Mouse (Mus musculus) lung, embryonic 14.5 days (tissue): Measurements from ENCODE around the gene Rbm6. TPM values are rescaled to one million over a fixed set of nuclear protein-coding genes. Genes with fewer than 3 reads are reported as not detected.

Experiments used
- ATAC-seq: fragments of 200-750 bp; cut with Nextera tagmentation; 2 replicates; pipeline ENCODE4 v1.8.0; 2017; ENCODE audit warnings: mild to moderate bottlenecking, moderate TSS enrichment, moderate library complexity; ENCODE audit not compliant: insufficient read depth
- DNase-seq: peaks from one replicate; pipeline ENCODE4 v3.0.0-alpha.2; 2015
- H3K27ac ChIP-seq: fragments of 300-500 bp; sonication (generic); 2 replicates; pipeline ENCODE4 v1.5.1; 2014; ENCODE audit warnings: low read depth, mild to moderate bottlenecking, moderate library complexity
- H3K27me3 ChIP-seq: fragments of 300-500 bp; sonication (generic); 2 replicates; pipeline ENCODE4 v1.6.1; 2014; ENCODE audit warnings: low read length, control low read depth; ENCODE audit not compliant: insufficient read depth
- H3K36me3 ChIP-seq: fragments of 300-500 bp; sonication (generic); 2 replicates; pipeline ENCODE4 v1.6.1; 2014; ENCODE audit warnings: control low read depth; ENCODE audit not compliant: insufficient read depth
- H3K4me1 ChIP-seq: fragments of 300-500 bp; sonication (generic); 2 replicates; pipeline ENCODE4 v1.6.1; 2014; ENCODE audit warnings: antibody characterized with exemption, control low read depth; ENCODE audit not compliant: insufficient read depth
- H3K4me2 ChIP-seq: fragments of 300-500 bp; sonication (generic); 2 replicates; pipeline ENCODE4 v1.6.1; 2014; ENCODE audit warnings: mild to moderate bottlenecking
- H3K4me3 ChIP-seq: fragments of 300-500 bp; sonication (generic); 2 replicates; pipeline ENCODE4 v1.5.1; 2014; ENCODE audit warnings: low read depth, low read length
- H3K9ac ChIP-seq: fragments of 300-500 bp; sonication (generic); 2 replicates; pipeline ENCODE4 v1.6.1; 2014
- H3K9me3 ChIP-seq: fragments of 300-500 bp; sonication (generic); 2 replicates; pipeline ENCODE4 v1.6.1; 2016; ENCODE audit warnings: low read depth, low read length, control low read depth
- CTCF ChIP-seq: IDR thresholded peaks from 2 replicates; pipeline ENCODE4 v1.5.1; 2016; ENCODE audit warnings: antibody characterized with exemption, low read depth
- WGBS: fragments of 180-500 bp; shearing (Covaris S2); extraction: QIAGEN DNeasy Blood & Tissue Kit; methylation state at CpG from one replicate; pipeline ENCODE4 v1.1.7; 2014; 5-methylcytosine and 5-hydroxymethylcytosine counted together
- polyA plus RNA-seq: library from polyadenylated mRNA; unstranded; fragments of >200 nt; fragmentation: Nextera tagmentation; extraction: Ambion mirVana; gene quantifications from 2 replicates; pipeline ENCODE4 v1.2.1, GENCODE M21; 2014

The Rbm6 gene
- polyA plus RNA-seq, 1 experiment from 2014 or later = 73.2 TPM

DNA sequence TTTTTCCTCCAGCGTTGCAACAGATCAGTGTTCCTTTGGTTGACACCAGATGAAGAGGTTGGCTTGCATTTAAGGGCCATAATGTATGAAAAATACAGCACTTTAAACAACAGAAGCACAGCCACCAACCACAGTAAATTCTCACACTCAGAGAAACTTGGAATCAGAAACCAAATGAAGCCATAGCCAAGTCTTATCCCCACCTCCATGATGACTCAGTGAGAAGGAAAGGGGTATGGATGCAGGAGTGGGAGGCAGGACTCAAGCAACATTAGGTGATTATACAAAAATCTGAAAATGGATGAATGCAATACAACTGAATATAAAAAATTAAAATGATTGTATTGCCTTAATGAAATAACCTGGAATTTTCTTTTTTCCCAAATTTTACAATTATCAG, 34.2 kb downstream of the Rbm6 start:
- H3K9ac ChIP-seq = no peak overlapping the region
- peaks cover 27% of the 10 kb centered on the region for H3K36me3 ChIP-seq
- H3K27me3 ChIP-seq = no peaks in the 10 kb centered on the region
- no peak for ATAC-seq
- no peak overlapping the region for H3K4me3 ChIP-seq
- no peaks in the 10 kb centered on the region for H3K9me3 ChIP-seq
- no peak overlapping the region for H3K27ac ChIP-seq
- 95% methylated on average over 1 of the region's 1 CpGs for WGBS
- H3K4me1 ChIP-seq = no peaks in the 10 kb centered on the region
- no peak overlapping the region for H3K4me2 ChIP-seq
- DNase-seq = no peak
- TF ChIP-seq CTCF = no peak

DNA sequence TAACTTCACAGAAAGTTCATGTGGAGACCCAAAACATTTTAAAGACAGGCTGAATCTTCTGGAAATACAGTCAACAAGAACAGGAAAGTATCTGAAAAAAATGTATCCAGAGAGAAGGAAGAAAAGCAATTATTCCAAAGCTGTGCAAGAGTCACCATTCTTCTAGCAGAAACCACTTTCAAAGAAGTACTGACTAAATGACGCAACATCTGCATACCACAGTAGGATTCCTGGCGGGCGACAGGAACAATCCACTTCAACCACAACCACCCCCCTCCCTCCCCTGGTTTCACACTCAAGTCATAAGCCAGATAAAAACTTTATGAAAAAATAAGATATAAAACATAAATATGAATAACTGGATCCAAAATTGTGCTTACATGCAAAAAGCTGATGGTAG, 39.2 kb downstream of the Rbm6 start:
- no peak for TF ChIP-seq CTCF
- 63% methylated on average over 3 of the region's 3 CpGs for WGBS
- peak; percentile 45 for DNase-seq

DNA sequence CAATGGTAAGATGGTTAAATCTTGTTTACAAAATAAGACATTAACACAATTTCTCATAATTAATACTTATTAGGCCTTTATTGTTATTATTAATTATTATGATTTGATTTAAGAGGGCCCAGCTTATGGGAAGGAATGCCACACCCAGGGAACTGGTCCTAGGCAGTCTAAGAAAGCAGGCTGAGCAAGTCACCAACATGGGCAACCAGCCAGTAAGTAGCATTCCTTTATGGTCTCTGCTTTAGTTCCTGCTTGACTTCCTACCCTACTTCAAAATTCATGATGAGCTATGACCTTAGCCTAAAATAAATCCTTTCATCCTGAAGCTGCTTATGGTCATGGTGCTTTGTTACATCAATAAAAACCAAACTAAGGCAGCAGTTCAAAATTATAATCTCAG, 41.3 kb downstream of the Rbm6 start:
- no peak for TF ChIP-seq CTCF
- no peak overlapping the region for H3K9ac ChIP-seq
- no peaks in the 10 kb centered on the region for H3K27me3 ChIP-seq
- H3K9me3 ChIP-seq = no peaks in the 10 kb centered on the region
- no peak overlapping the region for H3K4me2 ChIP-seq
- H3K4me3 ChIP-seq = no peak overlapping the region
- no peak for ATAC-seq
- H3K27ac ChIP-seq = no peak overlapping the region
- DNase-seq = peak; percentile 14
- no peaks in the 10 kb centered on the region for H3K4me1 ChIP-seq
- peaks cover 41% of the 10 kb centered on the region for H3K36me3 ChIP-seq

More for the DNA sequence above, 39.2 kb downstream of the Rbm6 start:
- H3K36me3 ChIP-seq = peaks cover 39% of the 10 kb centered on the region
- no peaks in the 10 kb centered on the region for H3K27me3 ChIP-seq
- no peak overlapping the region for H3K4me3 ChIP-seq
- no peaks in the 10 kb centered on the region for H3K9me3 ChIP-seq
- ATAC-seq = no peak
- no peak overlapping the region for H3K9ac ChIP-seq
- H3K4me2 ChIP-seq = no peak overlapping the region
- no peaks in the 10 kb centered on the region for H3K4me1 ChIP-seq
- no peak overlapping the region for H3K27ac ChIP-seq

DNA sequence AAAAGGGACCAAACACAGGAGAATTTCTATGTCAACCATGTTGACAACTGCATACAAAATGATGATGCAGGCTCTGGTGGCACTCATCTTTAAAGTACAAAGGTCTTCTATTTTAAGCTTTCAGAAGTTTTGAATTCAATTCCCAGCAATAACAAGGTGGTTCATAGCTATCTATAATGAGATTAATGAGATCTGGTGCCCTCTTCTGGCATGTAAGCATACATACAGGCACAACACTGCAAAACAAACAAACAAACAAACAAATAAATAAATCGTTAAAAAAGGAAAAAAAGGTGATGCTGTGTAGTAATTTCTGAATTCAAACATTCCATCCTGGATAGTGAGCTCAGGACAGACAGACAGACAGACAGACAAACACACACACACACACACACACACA, 60.9 kb downstream of the Rbm6 start:
- DNase-seq = no peak
- no peak for ATAC-seq
- Histone ChIP-seq H3K9me3 (no peaks in the 10 kb centered on the region), H3K4me2 (no peak overlapping the region), H3K27ac (no peak overlapping the region), H3K36me3 (peaks cover 49% of the 10 kb centered on the region), H3K4me3 (no peak overlapping the region), H3K9ac (no peak overlapping the region), H3K27me3 (no peaks in the 10 kb centered on the region), H3K4me1 (no peaks in the 10 kb centered on the region)
- TF ChIP-seq CTCF = no peak
- WGBS = 79% methylated on average over 1 of the region's 1 CpGs

DNA sequence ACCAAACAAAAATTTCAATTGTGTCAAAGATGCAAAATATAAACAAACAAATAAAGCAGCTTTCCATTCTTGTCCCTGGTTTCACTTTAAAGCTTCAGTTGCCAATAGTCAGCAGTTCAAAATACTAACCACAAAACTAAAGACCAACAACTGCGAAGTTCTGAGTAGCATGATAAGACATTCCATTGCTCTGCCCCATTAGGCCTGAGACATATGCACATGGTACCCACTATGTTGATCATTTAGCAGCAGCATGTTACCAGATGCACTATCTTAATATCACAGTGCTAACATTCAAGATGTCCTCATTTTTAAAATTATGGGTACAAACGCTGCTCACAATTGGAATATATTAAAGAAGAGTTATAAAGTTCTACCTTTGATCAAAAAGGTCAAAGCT, 62.1 kb downstream of the Rbm6 start:
- no peak overlapping the region for H3K27ac ChIP-seq
- TF ChIP-seq CTCF = no peak
- no peaks in the 10 kb centered on the region for H3K27me3 ChIP-seq
- H3K4me3 ChIP-seq = no peak overlapping the region
- H3K9me3 ChIP-seq = no peaks in the 10 kb centered on the region
- no peak overlapping the region for H3K9ac ChIP-seq
- WGBS = 94% methylated on average over 2 of the region's 2 CpGs
- H3K4me1 ChIP-seq = no peaks in the 10 kb centered on the region
- H3K4me2 ChIP-seq = no peak overlapping the region
- H3K36me3 ChIP-seq = peaks cover 48% of the 10 kb centered on the region
- ATAC-seq (no peak), DNase-seq (no peak)

DNA sequence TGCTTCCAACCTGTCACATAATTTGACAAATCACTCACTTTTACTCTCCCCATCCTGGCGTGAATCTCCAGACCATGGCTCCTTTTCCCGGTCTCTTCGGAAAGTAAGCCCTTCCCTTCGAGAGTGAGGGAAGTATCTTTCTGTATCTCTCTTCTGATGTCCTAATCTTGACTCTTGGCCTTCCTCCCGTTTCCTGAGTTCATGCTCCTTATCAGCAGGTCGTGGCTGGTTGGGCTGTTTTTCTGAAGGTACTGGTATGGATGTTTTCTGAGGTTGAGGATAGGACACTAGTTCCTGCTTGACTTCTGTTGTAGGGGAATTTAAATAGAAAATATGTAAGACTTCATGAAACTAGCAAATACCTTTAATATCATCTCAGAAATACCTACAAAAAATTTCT, 81.3 kb downstream of the Rbm6 start:
- Histone ChIP-seq H3K9me3 (no peaks in the 10 kb centered on the region), H3K4me1 (no peaks in the 10 kb centered on the region), H3K4me3 (no peak overlapping the region), H3K27me3 (no peaks in the 10 kb centered on the region), H3K9ac (no peak overlapping the region), H3K4me2 (no peak overlapping the region), H3K36me3 (peaks cover 70% of the 10 kb centered on the region), H3K27ac (no peak overlapping the region)
- no peak for TF ChIP-seq CTCF
- 75% methylated on average over 6 of the region's 6 CpGs for WGBS
- ATAC-seq = no peak
- DNase-seq = no peak

DNA sequence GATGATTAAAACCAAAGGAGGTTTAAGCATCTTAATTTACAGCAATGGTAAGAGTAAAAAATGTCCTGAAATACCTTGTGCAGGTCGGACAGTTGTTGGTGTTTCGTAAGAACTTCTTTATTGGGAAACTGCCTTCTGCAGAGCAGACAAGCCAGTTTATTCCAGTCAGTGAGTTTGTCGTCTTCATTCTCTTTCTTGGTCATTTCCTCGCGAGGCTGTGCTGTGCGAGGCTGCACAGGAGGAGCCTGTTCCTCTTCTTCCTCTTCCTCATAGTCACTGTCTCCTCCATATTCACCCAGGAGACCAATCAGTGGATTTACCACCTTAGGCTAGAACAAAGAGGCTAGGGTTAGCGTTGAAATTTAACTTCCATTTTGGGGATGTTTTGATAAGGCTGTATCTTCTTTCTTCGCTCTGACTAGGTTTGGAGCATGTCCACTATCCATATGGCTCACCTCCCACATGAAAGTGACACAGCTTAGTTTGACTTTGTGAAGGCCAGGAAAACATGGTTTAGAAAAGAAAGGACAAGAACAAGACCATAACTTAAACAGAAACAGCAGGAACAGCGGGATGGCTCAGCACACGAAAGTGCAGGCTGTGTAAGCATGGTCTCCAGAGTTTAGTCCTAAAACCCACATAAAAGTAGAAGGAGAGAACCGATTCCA, 90.4 kb downstream of the Rbm6 start:
- H3K27ac ChIP-seq = no peak overlapping the region
- no peak for ATAC-seq
- H3K9ac ChIP-seq = no peak overlapping the region
- peaks cover 90% of the 10 kb centered on the region for H3K36me3 ChIP-seq
- no peaks in the 10 kb centered on the region for H3K4me1 ChIP-seq
- no peaks in the 10 kb centered on the region for H3K27me3 ChIP-seq
- no peak overlapping the region for H3K4me3 ChIP-seq
- 89% methylated on average over 11 of the region's 11 CpGs for WGBS
- TF ChIP-seq CTCF = no peak
- no peaks in the 10 kb centered on the region for H3K9me3 ChIP-seq
- H3K4me2 ChIP-seq = no peak overlapping the region
- no peak for DNase-seq

DNA sequence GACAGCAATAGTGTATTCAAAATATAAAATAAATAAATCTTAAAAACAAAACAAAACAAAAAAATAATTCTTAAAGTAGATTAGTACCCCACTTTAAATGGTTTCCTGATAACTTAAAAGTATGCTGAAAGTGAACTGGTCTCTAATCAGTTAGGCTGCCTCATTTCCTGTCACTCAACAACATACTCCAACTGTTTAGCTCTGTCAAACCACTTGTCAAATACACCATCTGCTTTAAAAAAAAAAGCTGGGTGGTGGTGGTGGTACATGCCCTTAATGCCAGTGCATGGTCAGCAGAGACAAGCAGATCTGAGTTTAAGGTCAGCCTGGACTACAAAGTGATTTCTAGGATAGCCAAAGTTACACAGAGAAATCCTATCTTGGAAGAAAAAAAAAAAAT, 96.2 kb downstream of the Rbm6 start:
- no peaks in the 10 kb centered on the region for H3K4me1 ChIP-seq
- H3K27me3 ChIP-seq = no peaks in the 10 kb centered on the region
- no peak overlapping the region for H3K27ac ChIP-seq
- peaks cover 83% of the 10 kb centered on the region for H3K36me3 ChIP-seq
- H3K9ac ChIP-seq = no peak overlapping the region
- ATAC-seq (no peak), DNase-seq (no peak)
- H3K4me2 ChIP-seq = no peak overlapping the region
- H3K9me3 ChIP-seq = no peaks in the 10 kb centered on the region
- TF ChIP-seq CTCF = no peak
- H3K4me3 ChIP-seq = no peak overlapping the region
